Mouse (Mus musculus) lung, adult 18-20 months (tissue): ENCODE results near the gene Noct.

Experiments used
- DNase-seq, 2 experiments: peaks; one replicate each; pipeline ENCODE4 v3.0.0; 2022; ENCODE audit warnings: mixed read lengths in 2 of 2

The Noct gene

GRCm38 (mm10) chr3:51232205-51232910, 8.1 kb downstream of the Noct start:
- no peak for DNase-seq

GRCm38 (mm10) chr3:51233474-51233873, 9.2 kb downstream of the Noct start:
- DNase-seq = peak; percentile 74 to 83

- peak; percentile 84 to 87 for DNase-seq
These were observed 9.9 kb downstream of the Noct start for GRCm38 (mm10) chr3:51233918-51234751.

GRCm38 (mm10) chr3:51234752-51235055, 10.5 kb downstream of the Noct start:
- DNase-seq = no peak

- DNase-seq = peak in 1 of 2 experiments; percentile 19
These were observed 14.3 kb downstream of the Noct start for GRCm38 (mm10) chr3:51238515-51238914.

- DNase-seq = no peak
These were observed 15.3 kb downstream of the Noct start for GRCm38 (mm10) chr3:51239541-51239940.

GRCm38 (mm10) chr3:51247704-51248103, 23.5 kb downstream of the Noct start:
- DNase-seq = peak; percentile 31 to 36

GRCm38 (mm10) chr3:51248600-51248999, 24.4 kb downstream of the Noct start:
- no peak for DNase-seq

GRCm38 (mm10) chr3:51249460-51249859, 25.2 kb downstream of the Noct start:
- DNase-seq = no peak

GRCm38 (mm10) chr3:51249866-51250265, 25.6 kb downstream of the Noct start:
- no peak for DNase-seq

- no peak for DNase-seq
These were observed 26.8 kb downstream of the Noct start for GRCm38 (mm10) chr3:51251057-51251456.

GRCm38 (mm10) chr3:51252223-51252622, 28.0 kb downstream of the Noct start:
- DNase-seq = no peak

- no peak for DNase-seq
These were observed 28.6 kb downstream of the Noct start for GRCm38 (mm10) chr3:51252689-51253402.

- DNase-seq = no peak
These were observed 30.5 kb downstream of the Noct start for GRCm38 (mm10) chr3:51254784-51255183.

- no peak for DNase-seq
These were observed 32.2 kb downstream of the Noct start for GRCm38 (mm10) chr3:51256450-51256849.

GRCm38 (mm10) chr3:51258070-51258469, 33.8 kb downstream of the Noct start:
- no peak for DNase-seq

- DNase-seq = no peak
These were observed 38.7 kb downstream of the Noct start for GRCm38 (mm10) chr3:51262942-51263341.

- DNase-seq = peak in 1 of 2 experiments; percentile 24
These were observed 44.2 kb downstream of the Noct start for GRCm38 (mm10) chr3:51268434-51268833.

- peak; percentile 55 to 70 for DNase-seq
These were observed 46.0 kb downstream of the Noct start for GRCm38 (mm10) chr3:51270069-51270817.

GRCm38 (mm10) chr3:51275956-51276398, 51.7 kb downstream of the Noct start:
- DNase-seq = peak; percentile 100

- peak; percentile 58 to 62 for DNase-seq
These were observed 52.3 kb downstream of the Noct start for GRCm38 (mm10) chr3:51276421-51277111.
